Mouse (Mus musculus) lung, adult 2 months (tissue): Measurements from ENCODE around the gene Cldn10.

ENCODE experiments used
- CTCF ChIP-seq: fragments of 200-500 bp; IDR thresholded peaks from 2 replicates; pipeline ENCODE4 v1.5.1; 2011; ENCODE audit warnings: mild to moderate bottlenecking, low read length, control low read depth; ENCODE audit not compliant: insufficient read depth
- POLR2A ChIP-seq: fragments of 200-500 bp; IDR thresholded peaks from 2 replicates; pipeline ENCODE4 v1.6.1; 2011; ENCODE audit warnings: low read depth, mild to moderate bottlenecking, control low read depth, low read length, borderline replicate concordance; ENCODE audit errors: extremely low read depth

DNA sequence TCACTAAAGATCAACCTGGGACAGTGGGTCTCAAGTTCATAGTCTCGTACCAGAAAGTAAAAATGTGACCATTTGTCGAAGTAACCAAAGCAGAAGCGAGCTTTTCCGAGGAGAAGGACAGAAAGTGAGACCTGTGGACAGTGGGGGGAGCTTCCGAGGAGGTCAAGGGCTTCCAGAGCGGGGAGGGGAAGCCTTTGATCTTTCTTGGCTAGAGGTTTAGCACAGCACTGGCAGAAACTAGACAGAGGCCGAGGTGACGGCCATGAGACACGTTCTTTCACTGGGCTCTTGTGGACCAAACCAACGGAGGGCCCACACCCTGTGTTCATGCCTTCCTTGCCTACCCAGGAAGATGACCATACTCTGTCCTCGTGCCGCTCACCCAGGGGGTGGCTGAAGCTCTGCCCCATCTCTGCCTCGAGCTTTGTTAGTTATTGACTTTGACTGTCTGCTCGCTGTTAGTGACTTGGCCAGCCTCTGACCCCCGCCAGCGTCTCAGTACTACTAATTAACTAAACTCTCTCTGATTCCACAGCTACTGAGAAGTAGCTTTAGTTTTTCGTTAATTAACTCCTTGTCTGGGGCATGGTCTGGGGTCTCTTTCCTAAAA lies 4.3 kb upstream of the Cldn10 start:
- TF ChIP-seq POLR2A = no peak
- no peak for TF ChIP-seq CTCF
